Mouse (Mus musculus) embryo, embryonic 11.5 days (tissue): ENCODE measurements around the gene Rps28.

Experiments
- DNase-seq: peaks from one replicate; pipeline ENCODE4 v3.0.0-alpha.2; 2012; ENCODE audit warnings: low read depth, low spot score

The Rps28 gene

GRCm38 (mm10) chr17:33812475-33812874 is 11.9 kb downstream of the Rps28 start:
- no peak for DNase-seq

- no peak for DNase-seq
Observed at GRCm38 (mm10) chr17:33811142-33811516, 13.2 kb downstream of the Rps28 start.

- peak; percentile 91 for DNase-seq
Observed at GRCm38 (mm10) chr17:33810334-33811141, 13.8 kb downstream of the Rps28 start, which contains the start of gene Kank3. Gene Kank3, plus strand, starts transcription at chr17:33810519.

- DNase-seq, result no peak
Observed at GRCm38 (mm10) chr17:33808192-33808591, 16.2 kb downstream of the Rps28 start.

- DNase-seq, result no peak
Observed at GRCm38 (mm10) chr17:33807181-33807888, 17.0 kb downstream of the Rps28 start.

- DNase-seq, result no peak
Observed at GRCm38 (mm10) chr17:33804745-33805144, 19.6 kb downstream of the Rps28 start.

- no peak for DNase-seq
Observed at GRCm38 (mm10) chr17:33804205-33804604, 20.2 kb downstream of the Rps28 start.

- DNase-seq, result no peak
Observed at GRCm38 (mm10) chr17:33802221-33802620, 22.1 kb downstream of the Rps28 start.

GRCm38 (mm10) chr17:33799277-33799676 is 25.1 kb downstream of the Rps28 start:
- DNase-seq, result no peak

- DNase-seq, result no peak
Observed at GRCm38 (mm10) chr17:33798306-33798705, 26.1 kb downstream of the Rps28 start.

- DNase-seq, result no peak
Observed at GRCm38 (mm10) chr17:33788732-33789131, 35.6 kb downstream of the Rps28 start.

- no peak for DNase-seq
Observed at GRCm38 (mm10) chr17:33786375-33786774, 38.0 kb downstream of the Rps28 start.

- DNase-seq, result no peak
Observed at GRCm38 (mm10) chr17:33784939-33785338, 39.4 kb downstream of the Rps28 start.

GRCm38 (mm10) chr17:33783408-33783807 is 41.0 kb downstream of the Rps28 start:
- DNase-seq, result no peak

GRCm38 (mm10) chr17:33782067-33782466 is 42.3 kb downstream of the Rps28 start:
- DNase-seq, result no peak

- peak; percentile 46 for DNase-seq
Observed at GRCm38 (mm10) chr17:33781124-33781977, 43.0 kb downstream of the Rps28 start, which contains the start of gene Angptl4. Gene Angptl4, minus strand, starts transcription at chr17:33781830.

- DNase-seq, result no peak
Observed at GRCm38 (mm10) chr17:33780431-33780830, 43.9 kb downstream of the Rps28 start.

- no peak for DNase-seq
Observed at GRCm38 (mm10) chr17:33779967-33780295, 44.4 kb downstream of the Rps28 start.

- peak; percentile 67 for DNase-seq
Observed at GRCm38 (mm10) chr17:33779271-33779966, 44.9 kb downstream of the Rps28 start.

- no peak for DNase-seq
Observed at GRCm38 (mm10) chr17:33775287-33775686, 49.1 kb downstream of the Rps28 start.

- DNase-seq, result no peak
Observed at GRCm38 (mm10) chr17:33774573-33775155, 49.7 kb downstream of the Rps28 start.
